Mouse (Mus musculus): ENCODE measurements around the gene Pcgf1.

The Pcgf1 gene

GRCm38 (mm10) chr6:83077630-83078323 lies at the start of gene Pcgf1:
Gene Pcgf1 (plus strand): TSS chr6:83077869.
- DNase-seq (ENCODE audit: low read depth, low spot score) = no peak

- no peak for DNase-seq (ENCODE audit: low read depth, low spot score)
Measured at GRCm38 (mm10) chr6:83029777-83030176, 47.9 kb upstream of the Pcgf1 start.

GRCm38 (mm10) chr6:83031111-83031510 lies 46.6 kb upstream of the Pcgf1 start:
- no peak for DNase-seq (ENCODE audit: low read depth, low spot score)

GRCm38 (mm10) chr6:83031921-83032590 lies 45.6 kb upstream of the Pcgf1 start:
- no peak for DNase-seq (ENCODE audit: low read depth, low spot score)

- no peak for DNase-seq (ENCODE audit: low read depth, low spot score)
Measured at GRCm38 (mm10) chr6:83032769-83033191, 44.9 kb upstream of the Pcgf1 start.

- no peak for DNase-seq (ENCODE audit: low read depth, low spot score)
Measured at GRCm38 (mm10) chr6:83033249-83034185, 44.2 kb upstream of the Pcgf1 start, which contains the start of the genes Dok1 and Loxl3. Gene Dok1 (minus strand): TSS chr6:83033471. Gene Loxl3 (plus strand): TSS chr6:83034173.

GRCm38 (mm10) chr6:83034463-83035055 lies 43.1 kb upstream of the Pcgf1 start:
- no peak for DNase-seq (ENCODE audit: low read depth, low spot score)

GRCm38 (mm10) chr6:83037188-83037587 lies 40.5 kb upstream of the Pcgf1 start:
- no peak for DNase-seq (ENCODE audit: low read depth, low spot score)

- peak; percentile 68 for DNase-seq (ENCODE audit: low read depth, low spot score)
Measured at GRCm38 (mm10) chr6:83038496-83039012, 39.1 kb upstream of the Pcgf1 start.

- no peak for DNase-seq (ENCODE audit: low read depth, low spot score)
Measured at GRCm38 (mm10) chr6:83040601-83041000, 37.1 kb upstream of the Pcgf1 start.

GRCm38 (mm10) chr6:83043561-83043960 lies 34.1 kb upstream of the Pcgf1 start:
- DNase-seq (ENCODE audit: low read depth, low spot score) = no peak

- no peak for DNase-seq (ENCODE audit: low read depth, low spot score)
Measured at GRCm38 (mm10) chr6:83043993-83044392, 33.7 kb upstream of the Pcgf1 start.

- no peak for DNase-seq (ENCODE audit: low read depth, low spot score)
Measured at GRCm38 (mm10) chr6:83044742-83045141, 32.9 kb upstream of the Pcgf1 start.

GRCm38 (mm10) chr6:83049367-83049766 lies 28.3 kb upstream of the Pcgf1 start:
- DNase-seq (ENCODE audit: low read depth, low spot score) = no peak

- DNase-seq (ENCODE audit: low read depth, low spot score) = no peak
Measured at GRCm38 (mm10) chr6:83053136-83053960, 24.3 kb upstream of the Pcgf1 start.

- peak; percentile 98 for DNase-seq (ENCODE audit: low read depth, low spot score)
Measured at GRCm38 (mm10) chr6:83054074-83054851, 23.4 kb upstream of the Pcgf1 start, which contains the start of gene Aup1. Gene Aup1 (plus strand): TSS chr6:83054521.

- no peak for DNase-seq (ENCODE audit: low read depth, low spot score)
Measured at GRCm38 (mm10) chr6:83054871-83055431, 22.7 kb upstream of the Pcgf1 start, which contains the start of gene Htra2. Gene Htra2 (minus strand): TSS chr6:83055273.

GRCm38 (mm10) chr6:83057790-83058189 lies 19.9 kb upstream of the Pcgf1 start, which contains the start of gene Dqx1:
Gene Dqx1 (plus strand): TSS chr6:83057844.
- no peak for DNase-seq (ENCODE audit: low read depth, low spot score)

GRCm38 (mm10) chr6:83058725-83059124 lies 18.9 kb upstream of the Pcgf1 start:
- no peak for DNase-seq (ENCODE audit: low read depth, low spot score)
